Mouse (Mus musculus) heart, postnatal 0 days (tissue): ENCODE measurements at regions not wholly inside any gene's neighbourhood (a gene's known extent, or its start where the extent isn't known, plus 50 kb on each side); places are given as distances from the start of the nearest gene placed in this dataset.
"Not testable (repeated sequence)": the region's sequence is repeated elsewhere in the genome, so short reads cannot be mapped to it uniquely, and the experiment has no call there.

Experiments used
- ATAC-seq: fragments of 200-750 bp; cut with Nextera tagmentation; 2 replicates; pipeline ENCODE4 v1.8.0; 2017; ENCODE audit warnings: low read depth, moderate number of reproducible peaks, moderate library complexity; ENCODE audit not compliant: insufficient read depth
- DNase-seq: peaks from one replicate; pipeline ENCODE4 v3.0.0-alpha.2; 2016; ENCODE audit warnings: low spot score
- H3K27ac ChIP-seq: fragments of 300-500 bp; sonication (generic); 2 replicates; pipeline ENCODE4 v1.5.1; 2014; ENCODE audit warnings: low read depth, mild to moderate bottlenecking
- H3K27me3 ChIP-seq: fragments of 300-500 bp; sonication (generic); 2 replicates; pipeline ENCODE4 v1.6.1; 2014; ENCODE audit warnings: low read length, mixed read lengths; ENCODE audit not compliant: control insufficient read depth, insufficient read depth
- H3K36me3 ChIP-seq: fragments of 300-500 bp; sonication (generic); replicated peaks from 2 replicates; pipeline ENCODE4 v1.6.1; 2014; ENCODE audit warnings: low read length, mixed read lengths; ENCODE audit not compliant: control insufficient read depth, insufficient read depth
- H3K4me1 ChIP-seq: fragments of 300-500 bp; sonication (generic); 2 replicates; pipeline ENCODE4 v1.6.1; 2014; ENCODE audit warnings: antibody characterized with exemption; ENCODE audit not compliant: control insufficient read depth, insufficient read depth
- H3K4me2 ChIP-seq: fragments of 300-500 bp; sonication (generic); 2 replicates; pipeline ENCODE4 v1.6.1; 2014; ENCODE audit warnings: low read depth, mild to moderate bottlenecking, low read length, moderate library complexity
- H3K4me3 ChIP-seq: fragments of 300-500 bp; sonication (generic); 2 replicates; pipeline ENCODE4 v1.5.1; 2014; ENCODE audit warnings: low read depth, low read length
- H3K9ac ChIP-seq: fragments of 300-500 bp; sonication (generic); replicated peaks from 2 replicates; pipeline ENCODE4 v1.6.1; 2014; ENCODE audit warnings: low read depth, low read length, mixed read lengths
- H3K9me3 ChIP-seq: fragments of 300-500 bp; sonication (generic); replicated peaks from 2 replicates; pipeline ENCODE4 v1.6.1; 2016; ENCODE audit warnings: low read length; ENCODE audit not compliant: control insufficient read depth
- CTCF ChIP-seq: IDR thresholded peaks from 2 replicates; pipeline ENCODE4 v1.5.1; 2016; ENCODE audit warnings: antibody characterized with exemption, control low read depth, low read depth
- EP300 ChIP-seq: IDR thresholded peaks from 2 replicates; pipeline ENCODE4 v1.6.1; 2016; ENCODE audit warnings: antibody characterized with exemption, low read depth
- WGBS: fragments of 180-500 bp; shearing (Covaris S2); extraction: QIAGEN DNeasy Blood & Tissue Kit; methylation state at CpG from one replicate; pipeline ENCODE4 v1.1.7; 2014; 5-methylcytosine and 5-hydroxymethylcytosine counted together

GRCm38 (mm10) chr11:113172497-113173140, 390.6 kb downstream of the Sox9 start:
- peak; percentile 81 for DNase-seq
- ATAC-seq: peak; percentile 79
- Histone ChIP-seq H3K4me3 (peak overlapping the region; percentile 79), H3K27ac (peak overlapping the region; percentile 92), H3K9ac (peak overlapping the region; percentile 66), H3K9me3 (no peaks in the 10 kb centered on the region), H3K4me1 (no peaks in the 10 kb centered on the region), H3K27me3 (no peaks in the 10 kb centered on the region), H3K36me3 (no peaks in the 10 kb centered on the region), H3K4me2 (peak overlapping the region; percentile 68)
- WGBS: 21% methylated on average over 15 of the region's 16 CpGs
- TF ChIP-seq CTCF: peak; percentile 91
- no peak for TF ChIP-seq EP300

- H3K27ac ChIP-seq: peak overlapping the region; percentile 61; the same call in 1 of the 2 replicates
- not testable (repeated sequence) for ATAC-seq
- 17% methylated on average over 8 of the region's 12 CpGs for WGBS
Observed at GRCm38 (mm10) chr11:113173317-113173716, 391.3 kb downstream of the Sox9 start.

GRCm38 (mm10) chr11:113174011-113174507, 392.0 kb downstream of the Sox9 start:
- Histone ChIP-seq H3K27me3 (no peaks in the 10 kb centered on the region), H3K9ac (no peak overlapping the region), H3K4me2 (no peak overlapping the region), H3K4me3 (no peak overlapping the region), H3K27ac (no peak overlapping the region), H3K36me3 (no peaks in the 10 kb centered on the region), H3K4me1 (no peaks in the 10 kb centered on the region), H3K9me3 (no peaks in the 10 kb centered on the region)
- no peak for ATAC-seq
- DNase-seq: no peak
- no peak for TF ChIP-seq CTCF
- TF ChIP-seq EP300: no peak
- 66% methylated on average over 5 of the region's 5 CpGs for WGBS

More at GRCm38 (mm10) chr11:113173317-113173716, 391.3 kb downstream of the Sox9 start:
- H3K4me3 ChIP-seq: peak overlapping the region; percentile 24; the same call in 1 of the 2 replicates
- not testable (repeated sequence) for H3K36me3 ChIP-seq, H3K27me3 ChIP-seq, DNase-seq, H3K4me1 ChIP-seq, H3K9me3 ChIP-seq, H3K9ac ChIP-seq
- peak overlapping the region; percentile 44; the same call in 1 of the 2 replicates for H3K4me2 ChIP-seq

- no peaks in the 10 kb centered on the region for H3K4me1 ChIP-seq
- H3K27me3 ChIP-seq: no peaks in the 10 kb centered on the region
- 23% methylated on average over 6 of the region's 6 CpGs for WGBS
- no peak for ATAC-seq
- TF ChIP-seq CTCF: peak; percentile 53
- TF ChIP-seq EP300: no peak
- DNase-seq: no peak
- no peak overlapping the region for H3K4me2 ChIP-seq
- H3K27ac ChIP-seq: no peak overlapping the region
- no peak overlapping the region for H3K4me3 ChIP-seq
- no peak overlapping the region for H3K9ac ChIP-seq
- H3K36me3 ChIP-seq: no peaks in the 10 kb centered on the region
- H3K9me3 ChIP-seq: no peaks in the 10 kb centered on the region
Observed at GRCm38 (mm10) chr11:113175323-113175722, 393.3 kb downstream of the Sox9 start.

- DNase-seq (no peak), ATAC-seq (no peak)
- Histone ChIP-seq H3K4me3 (no peak overlapping the region), H3K9me3 (no peaks in the 10 kb centered on the region), H3K27ac (no peak overlapping the region), H3K9ac (no peak overlapping the region), H3K36me3 (no peaks in the 10 kb centered on the region), H3K4me2 (no peak overlapping the region), H3K4me1 (no peaks in the 10 kb centered on the region), H3K27me3 (no peaks in the 10 kb centered on the region)
- WGBS: 24% methylated on average over 7 of the region's 7 CpGs
- TF ChIP-seq EP300 (no peak), CTCF (peak; percentile 56)
Observed at GRCm38 (mm10) chr11:113176183-113176582, 394.2 kb downstream of the Sox9 start.

- TF ChIP-seq CTCF (no peak), EP300 (no peak)
- Histone ChIP-seq H3K27me3 (no peaks in the 10 kb centered on the region), H3K27ac (no peak overlapping the region), H3K36me3 (no peaks in the 10 kb centered on the region), H3K4me1 (no peaks in the 10 kb centered on the region), H3K4me3 (no peak overlapping the region), H3K9me3 (no peaks in the 10 kb centered on the region), H3K4me2 (no peak overlapping the region), H3K9ac (no peak overlapping the region)
- 69% methylated on average over 7 of the region's 7 CpGs for WGBS
- ATAC-seq (no peak), DNase-seq (no peak)
Observed at GRCm38 (mm10) chr11:113178375-113178774, 396.4 kb downstream of the Sox9 start.
